Mouse (Mus musculus): ENCODE measurements around the gene Espnl. TPM values are rescaled to one million over a fixed set of nuclear protein-coding genes. Genes with fewer than 3 reads are reported as not detected.

Espnl gene
- total and polyA plus RNA-seq, 2 experiments from 2014 or later = not detected

DNA sequence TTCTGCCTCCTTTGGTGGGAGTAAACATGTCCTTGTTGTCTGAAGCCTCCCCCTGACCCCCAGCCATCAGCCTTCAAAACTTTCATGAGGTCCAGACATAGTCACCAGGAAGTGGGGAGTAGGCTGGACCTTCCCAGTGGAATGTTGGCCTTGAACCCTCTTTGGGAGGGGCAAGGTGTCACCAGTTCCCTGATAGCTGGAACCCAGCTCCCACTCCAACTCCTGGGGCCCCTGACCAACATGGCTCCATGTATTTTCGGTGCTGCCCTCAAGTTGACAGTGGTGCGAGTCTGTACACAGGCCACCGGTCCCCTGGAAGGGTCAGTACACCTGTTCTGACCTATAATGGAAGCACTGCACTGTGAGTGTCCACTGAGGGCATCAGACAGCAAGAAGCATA, 45.4 kb downstream of the Espnl start:
- Histone ChIP-seq H3K4me1 (ENCODE audit: control insufficient read depth, insufficient read depth) (peaks cover 12% of the 10 kb centered on the region), H3K36me3 (replicated peaks; ENCODE audit: control insufficient read depth, insufficient read depth, low read length) (peaks cover 19% of the 10 kb centered on the region), H3K27me3 (ENCODE audit: control insufficient read depth, insufficient read depth, low read length) (no peaks in the 10 kb centered on the region), H3K27ac (ENCODE audit: low read depth) (no peak overlapping the region), H3K9ac (replicated peaks; ENCODE audit: low read depth, low read length) (no peak overlapping the region), H3K4me3 (ENCODE audit: low read depth, low read length) (no peak overlapping the region), H3K9me3 (replicated peaks; ENCODE audit: control insufficient read depth, low read length) (no peaks in the 10 kb centered on the region; the same call in 1 of the 2 replicates), H3K4me2 (ENCODE audit: low read depth, low read length) (no peak overlapping the region)
- ATAC-seq (ENCODE audit: insufficient read depth, low read depth) (no peak), DNase-seq (ENCODE audit: low spot score) (no peak)
- WGBS = 98% methylated on average over 3 of the region's 3 CpGs
- TF ChIP-seq EP300 (IDR thresholded peaks at IDR 0.05; ENCODE audit: low read depth) (no peak), CTCF (IDR thresholded peaks at IDR 0.05; ENCODE audit: low read depth) (no peak)

DNA sequence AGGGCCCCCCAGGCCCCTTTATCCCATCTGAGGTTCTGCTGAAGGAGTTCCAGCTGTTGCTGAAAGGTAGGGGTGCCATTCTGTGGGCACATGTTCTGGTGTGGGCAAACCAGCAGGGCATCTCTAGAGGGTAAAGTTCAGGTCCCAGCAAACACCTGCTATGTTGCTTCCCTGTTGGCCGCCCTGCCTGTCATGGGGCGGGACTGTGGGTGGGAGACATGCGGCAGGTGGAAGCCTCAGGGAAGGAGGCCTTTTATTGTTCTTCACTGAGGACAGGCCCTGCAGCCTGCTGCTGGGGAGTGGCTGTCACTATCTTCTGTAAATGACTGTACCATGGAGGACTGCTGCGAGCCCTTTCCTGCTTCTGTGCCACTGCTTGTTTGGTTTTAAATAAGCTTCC, 47.5 kb downstream of the Espnl start:
- no peaks in the 10 kb centered on the region for H3K9me3 ChIP-seq (replicated peaks; ENCODE audit: control insufficient read depth, low read length)
- no peaks in the 10 kb centered on the region for H3K27me3 ChIP-seq (ENCODE audit: control insufficient read depth, insufficient read depth, low read length)
- TF ChIP-seq CTCF (IDR thresholded peaks at IDR 0.05; ENCODE audit: low read depth) = no peak
- TF ChIP-seq EP300 (IDR thresholded peaks at IDR 0.05; ENCODE audit: low read depth) = no peak
- DNase-seq (ENCODE audit: low spot score) (no peak), ATAC-seq (ENCODE audit: insufficient read depth, low read depth) (no peak)
- H3K4me1 ChIP-seq (ENCODE audit: control insufficient read depth, insufficient read depth) = peaks cover 12% of the 10 kb centered on the region
- no peak overlapping the region for H3K4me2 ChIP-seq (ENCODE audit: low read depth, low read length)
- no peak overlapping the region for H3K9ac ChIP-seq (replicated peaks; ENCODE audit: low read depth, low read length)
- H3K36me3 ChIP-seq (replicated peaks; ENCODE audit: control insufficient read depth, insufficient read depth, low read length) = peaks cover 34% of the 10 kb centered on the region
- 72% methylated on average over 4 of the region's 4 CpGs for WGBS
- H3K27ac ChIP-seq (ENCODE audit: low read depth) = no peak overlapping the region
- no peak overlapping the region for H3K4me3 ChIP-seq (ENCODE audit: low read depth, low read length)

DNA sequence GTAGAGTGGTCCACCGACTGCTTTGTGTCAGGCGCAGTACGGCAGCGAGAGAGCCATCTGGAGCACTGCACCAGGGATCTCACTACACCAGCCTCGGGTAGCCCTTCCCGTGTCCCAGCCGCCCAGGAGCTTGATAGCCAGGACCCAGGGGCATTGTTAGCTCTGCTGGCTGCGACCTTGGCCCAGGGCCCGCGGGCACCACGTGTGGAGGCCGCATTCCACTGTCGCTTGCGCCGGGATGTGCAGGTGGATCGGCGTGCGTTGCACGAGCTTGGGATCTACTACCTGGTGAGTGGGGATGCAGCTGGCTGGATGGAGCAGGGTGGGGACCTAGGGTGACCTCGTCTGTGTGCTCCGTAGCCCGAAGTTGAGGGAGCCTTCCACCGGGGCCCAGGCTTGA, 48.2 kb downstream of the Espnl start:
- ATAC-seq (ENCODE audit: insufficient read depth, low read depth) (peak; percentile 26; the same call in 1 of the 2 replicates), DNase-seq (ENCODE audit: low spot score) (no peak)
- H3K9me3 ChIP-seq (replicated peaks; ENCODE audit: control insufficient read depth, low read length) = no peaks in the 10 kb centered on the region
- H3K4me1 ChIP-seq (ENCODE audit: control insufficient read depth, insufficient read depth) = peaks cover 12% of the 10 kb centered on the region
- H3K36me3 ChIP-seq (replicated peaks; ENCODE audit: control insufficient read depth, insufficient read depth, low read length) = peaks cover 41% of the 10 kb centered on the region
- TF ChIP-seq CTCF (IDR thresholded peaks at IDR 0.05; ENCODE audit: low read depth) (no peak), EP300 (IDR thresholded peaks at IDR 0.05; ENCODE audit: low read depth) (no peak)
- H3K27me3 ChIP-seq (ENCODE audit: control insufficient read depth, insufficient read depth, low read length) = no peaks in the 10 kb centered on the region
- 75% methylated on average over 23 of the region's 23 CpGs for WGBS
- no peak overlapping the region for H3K9ac ChIP-seq (replicated peaks; ENCODE audit: low read depth, low read length)
- H3K4me2 ChIP-seq (ENCODE audit: low read depth, low read length) = no peak overlapping the region
- H3K4me3 ChIP-seq (ENCODE audit: low read depth, low read length) = no peak overlapping the region
- H3K27ac ChIP-seq (ENCODE audit: low read depth) = no peak overlapping the region

DNA sequence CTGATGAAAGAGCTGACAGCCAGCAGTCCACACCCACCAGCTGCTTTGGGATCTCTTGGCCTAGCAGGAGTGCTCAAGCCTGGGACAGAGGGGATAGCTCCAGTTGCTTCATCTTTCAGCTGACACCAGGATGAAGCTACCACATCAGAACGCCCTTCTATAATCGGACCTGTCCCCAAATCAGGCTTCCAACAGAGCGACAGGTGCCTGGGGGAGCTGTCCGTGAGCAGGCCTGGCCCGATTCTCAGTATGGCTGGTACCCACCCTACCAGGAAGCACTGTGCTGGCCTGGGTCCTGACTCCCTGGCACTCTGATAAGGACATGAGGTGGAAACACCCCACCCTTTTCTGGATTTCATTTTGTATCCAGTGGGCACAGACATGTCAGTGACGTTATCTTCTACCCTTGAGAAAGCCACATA, 51.5 kb downstream of the Espnl start:
- H3K4me2 ChIP-seq (ENCODE audit: low read depth, low read length) = no peak overlapping the region
- ATAC-seq (ENCODE audit: insufficient read depth, low read depth) (no peak), DNase-seq (ENCODE audit: low spot score) (no peak)
- 85% methylated on average over 6 of the region's 6 CpGs for WGBS
- 0 out of 2 replicates have a peak, but pooled peaks cover under 1% of the 10 kb centered on the region for H3K4me1 ChIP-seq (ENCODE audit: control insufficient read depth, insufficient read depth)
- TF ChIP-seq CTCF (IDR thresholded peaks at IDR 0.05; ENCODE audit: low read depth) (no peak), EP300 (IDR thresholded peaks at IDR 0.05; ENCODE audit: low read depth) (no peak)
- peaks cover 74% of the 10 kb centered on the region for H3K36me3 ChIP-seq (replicated peaks; ENCODE audit: control insufficient read depth, insufficient read depth, low read length)
- no peaks in the 10 kb centered on the region for H3K9me3 ChIP-seq (replicated peaks; ENCODE audit: control insufficient read depth, low read length)
- no peak overlapping the region for H3K27ac ChIP-seq (ENCODE audit: low read depth)
- no peaks in the 10 kb centered on the region for H3K27me3 ChIP-seq (ENCODE audit: control insufficient read depth, insufficient read depth, low read length)
- no peak overlapping the region for H3K4me3 ChIP-seq (ENCODE audit: low read depth, low read length)
- H3K9ac ChIP-seq (replicated peaks; ENCODE audit: low read depth, low read length) = no peak overlapping the region

DNA sequence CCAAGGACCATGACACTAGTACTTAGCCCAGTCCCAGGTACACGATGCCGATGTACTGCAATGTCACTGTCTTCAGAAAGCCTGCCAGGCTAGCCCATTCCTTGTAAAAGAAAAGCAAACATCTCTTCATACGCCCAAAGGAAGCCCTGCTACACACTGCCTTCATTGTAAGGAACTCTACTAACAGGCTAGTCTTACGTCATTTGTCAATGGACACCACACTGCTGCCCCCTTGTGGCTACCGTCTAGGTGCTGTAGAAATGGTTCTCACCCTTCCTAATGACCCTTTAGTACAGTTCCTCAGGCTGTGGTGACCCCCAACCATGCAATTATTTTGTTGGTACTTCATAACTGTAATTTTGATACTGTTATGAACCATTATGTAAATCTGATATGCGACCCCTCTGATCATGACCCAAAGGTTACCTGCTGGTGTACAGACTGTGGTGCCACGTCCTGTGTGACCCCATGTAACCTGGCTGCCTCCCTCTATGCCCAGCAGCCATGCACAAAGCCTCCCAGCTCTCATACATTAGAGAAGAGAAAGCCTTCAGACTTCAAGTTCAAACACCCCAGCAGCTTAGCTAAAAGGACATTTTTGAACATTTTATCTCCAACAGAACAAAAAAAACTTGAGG, 58.7 kb downstream of the Espnl start:
- Histone ChIP-seq H3K27me3 (ENCODE audit: control insufficient read depth, insufficient read depth, low read length) (no peaks in the 10 kb centered on the region), H3K27ac (ENCODE audit: low read depth) (no peak overlapping the region), H3K4me2 (ENCODE audit: low read depth, low read length) (no peak overlapping the region), H3K9ac (replicated peaks; ENCODE audit: low read depth, low read length) (no peak overlapping the region), H3K4me1 (ENCODE audit: control insufficient read depth, insufficient read depth) (peaks cover 10% of the 10 kb centered on the region), H3K36me3 (replicated peaks; ENCODE audit: control insufficient read depth, insufficient read depth, low read length) (peaks cover 91% of the 10 kb centered on the region), H3K9me3 (replicated peaks; ENCODE audit: control insufficient read depth, low read length) (no peaks in the 10 kb centered on the region), H3K4me3 (ENCODE audit: low read depth, low read length) (no peak overlapping the region)
- peak; percentile 84 for DNase-seq (ENCODE audit: low spot score)
- 59% methylated on average over 7 of the region's 7 CpGs for WGBS
- peak; percentile 93 for TF ChIP-seq CTCF (IDR thresholded peaks at IDR 0.05; ENCODE audit: low read depth)
- TF ChIP-seq EP300 (IDR thresholded peaks at IDR 0.05; ENCODE audit: low read depth) = no peak
- peak; percentile 74 for ATAC-seq (ENCODE audit: insufficient read depth, low read depth)

DNA sequence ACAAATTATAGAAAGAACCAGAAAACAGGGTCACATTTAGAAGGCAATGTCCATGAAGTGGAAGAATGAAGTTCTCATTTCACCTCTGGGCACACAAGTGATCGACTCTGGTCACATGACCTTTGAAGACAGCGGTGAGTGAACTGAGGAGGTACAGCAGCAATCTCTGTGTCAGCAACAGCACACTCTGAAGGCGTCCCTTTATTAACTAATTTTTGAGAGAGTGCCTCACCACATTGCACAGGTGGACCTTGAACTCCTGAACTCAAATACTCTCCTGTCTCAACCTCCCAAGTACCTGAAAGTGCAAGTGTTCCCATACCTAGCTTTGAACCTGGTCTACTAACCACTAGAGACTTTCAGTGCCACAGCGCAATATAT, 59.2 kb downstream of the Espnl start:
- no peak for DNase-seq (ENCODE audit: low spot score)
- Histone ChIP-seq H3K9me3 (replicated peaks; ENCODE audit: control insufficient read depth, low read length) (no peaks in the 10 kb centered on the region), H3K27me3 (ENCODE audit: control insufficient read depth, insufficient read depth, low read length) (no peaks in the 10 kb centered on the region), H3K4me3 (ENCODE audit: low read depth, low read length) (no peak overlapping the region), H3K4me2 (ENCODE audit: low read depth, low read length) (no peak overlapping the region), H3K27ac (ENCODE audit: low read depth) (no peak overlapping the region), H3K36me3 (replicated peaks; ENCODE audit: control insufficient read depth, insufficient read depth, low read length) (peaks cover 90% of the 10 kb centered on the region), H3K4me1 (ENCODE audit: control insufficient read depth, insufficient read depth) (peaks cover 10% of the 10 kb centered on the region), H3K9ac (replicated peaks; ENCODE audit: low read depth, low read length) (no peak overlapping the region)
- ATAC-seq (ENCODE audit: insufficient read depth, low read depth) = no peak
- TF ChIP-seq CTCF (IDR thresholded peaks at IDR 0.05; ENCODE audit: low read depth) = no peak
- no peak for TF ChIP-seq EP300 (IDR thresholded peaks at IDR 0.05; ENCODE audit: low read depth)
- 87% methylated on average over 4 of the region's 4 CpGs for WGBS

Measured in heart, postnatal 0 days (tissue).